Mouse (Mus musculus): Measurements from ENCODE around the gene Psmg4.
A peak's percentile ranks its signal among the peaks of the same experiment; 100 is the strongest.

Gene Psmg4

DNA sequence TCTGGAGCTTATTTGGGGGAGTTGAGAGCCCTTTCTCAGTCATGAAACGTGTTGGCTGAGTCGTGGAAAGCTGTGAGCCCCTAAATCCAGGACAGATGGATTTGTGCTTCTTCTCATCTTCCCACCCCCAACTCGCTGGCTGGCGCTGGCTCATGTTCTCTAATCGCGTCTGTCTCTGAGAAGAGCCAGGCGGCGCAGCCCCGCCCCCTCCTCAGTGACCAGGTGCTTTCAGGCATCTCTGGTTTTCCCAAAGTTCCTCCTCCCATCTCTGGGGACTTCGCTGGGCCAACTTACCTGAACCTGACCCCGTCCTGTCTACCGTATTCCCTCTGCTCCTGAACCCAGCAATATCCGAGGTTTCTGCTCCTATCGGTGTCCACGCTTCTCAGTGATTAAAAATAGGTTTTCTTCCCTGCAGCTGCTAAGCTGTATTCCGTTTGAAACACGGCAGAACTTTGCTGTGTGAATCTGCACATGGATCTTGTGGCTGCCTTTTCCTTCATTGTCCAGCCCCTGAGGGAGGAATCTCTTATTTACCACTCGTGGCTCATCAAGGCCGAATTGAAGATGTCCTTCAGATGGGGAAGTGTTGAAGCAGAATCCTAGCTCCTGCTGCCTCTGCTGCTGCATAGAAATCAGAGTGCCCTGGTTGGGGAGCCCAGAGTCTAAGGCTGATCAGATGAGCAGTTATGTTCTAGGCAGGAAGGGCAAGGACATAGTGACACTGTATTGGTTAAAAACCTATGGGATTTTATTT lies 12.3 kb upstream of the Psmg4 start:
- Histone ChIP-seq H3K36me3 (ENCODE audit: insufficient read depth, low read length) (no peaks in the 10 kb centered on the region), H3K9me3 (ENCODE audit: low read length) (no peaks in the 10 kb centered on the region), H3K4me1 (replicated peaks; ENCODE audit: low read depth, low read length) (peaks cover 88% of the 10 kb centered on the region), H3K4me3 (replicated peaks; ENCODE audit: low read length) (peak overlapping the region; percentile 73), H3K27me3 (ENCODE audit: insufficient read depth, low read length) (no peaks in the 10 kb centered on the region)
- TF ChIP-seq CTCF (conservative IDR thresholded peaks at IDR 0.05; ENCODE audit: low read length) = no peak
- TF ChIP-seq POU5F1 (IDR thresholded peaks at IDR 0.05; ENCODE audit: borderline replicate concordance, low read length) = no peak
- TF ChIP-seq NANOG (IDR thresholded peaks at IDR 0.05; ENCODE audit: borderline replicate concordance, low read length) = no peak

DNA sequence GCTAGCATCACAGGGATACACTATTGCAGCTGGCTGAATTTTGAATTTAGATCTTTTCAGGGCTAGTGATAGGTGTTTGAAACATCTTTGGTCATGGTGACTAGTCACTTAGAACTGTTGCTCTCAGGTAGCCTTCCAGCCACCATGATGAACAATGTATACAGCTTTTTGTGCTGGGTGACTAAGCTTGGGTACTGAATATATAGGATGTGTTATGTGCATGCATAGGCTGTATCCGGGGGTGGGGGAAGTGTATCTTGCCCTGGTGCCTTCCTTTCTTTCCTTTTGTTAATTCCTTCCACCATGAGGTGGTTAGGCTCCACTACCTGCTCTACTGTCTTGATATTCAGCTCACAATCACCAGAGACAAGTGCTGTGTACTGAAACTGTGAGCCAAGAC lies 11.3 kb upstream of the Psmg4 start:
- TF ChIP-seq POU5F1 (IDR thresholded peaks at IDR 0.05; ENCODE audit: borderline replicate concordance, low read length) (no peak), NANOG (IDR thresholded peaks at IDR 0.05; ENCODE audit: borderline replicate concordance, low read length) (no peak), CTCF (conservative IDR thresholded peaks at IDR 0.05; ENCODE audit: low read length) (no peak)
- Histone ChIP-seq H3K27me3 (ENCODE audit: insufficient read depth, low read length) (no peaks in the 10 kb centered on the region), H3K4me3 (replicated peaks; ENCODE audit: low read length) (no peak overlapping the region), H3K4me1 (replicated peaks; ENCODE audit: low read depth, low read length) (peaks cover 95% of the 10 kb centered on the region), H3K36me3 (ENCODE audit: insufficient read depth, low read length) (no peaks in the 10 kb centered on the region), H3K9me3 (ENCODE audit: low read length) (no peaks in the 10 kb centered on the region)

DNA sequence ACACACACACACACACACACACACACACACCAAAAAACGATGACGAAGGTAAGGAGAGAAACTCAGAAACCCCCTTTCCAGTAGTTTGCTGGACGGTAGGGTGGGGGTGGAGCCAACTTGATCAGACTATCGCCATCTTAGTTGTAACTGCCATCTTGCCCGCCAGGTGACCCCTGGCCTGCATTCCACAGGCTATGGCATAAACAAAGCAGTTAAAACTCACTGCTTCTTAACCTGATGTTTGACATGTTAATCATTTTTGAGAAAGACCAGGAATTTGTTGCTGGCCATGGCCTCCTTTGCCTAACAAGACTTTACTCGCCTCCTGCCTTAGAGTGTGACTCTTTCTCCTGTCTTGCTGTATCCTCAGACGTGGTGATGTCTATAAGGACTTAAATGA lies 10.1 kb upstream of the Psmg4 start:
- Histone ChIP-seq H3K4me3 (replicated peaks; ENCODE audit: low read length) (no peak overlapping the region), H3K4me1 (replicated peaks; ENCODE audit: low read depth, low read length) (peaks cover 95% of the 10 kb centered on the region), H3K36me3 (ENCODE audit: insufficient read depth, low read length) (no peaks in the 10 kb centered on the region), H3K27me3 (ENCODE audit: insufficient read depth, low read length) (no peaks in the 10 kb centered on the region), H3K9me3 (ENCODE audit: low read length) (no peaks in the 10 kb centered on the region)
- TF ChIP-seq CTCF (conservative IDR thresholded peaks at IDR 0.05; ENCODE audit: low read length) (no peak), NANOG (IDR thresholded peaks at IDR 0.05; ENCODE audit: borderline replicate concordance, low read length) (no peak)

DNA sequence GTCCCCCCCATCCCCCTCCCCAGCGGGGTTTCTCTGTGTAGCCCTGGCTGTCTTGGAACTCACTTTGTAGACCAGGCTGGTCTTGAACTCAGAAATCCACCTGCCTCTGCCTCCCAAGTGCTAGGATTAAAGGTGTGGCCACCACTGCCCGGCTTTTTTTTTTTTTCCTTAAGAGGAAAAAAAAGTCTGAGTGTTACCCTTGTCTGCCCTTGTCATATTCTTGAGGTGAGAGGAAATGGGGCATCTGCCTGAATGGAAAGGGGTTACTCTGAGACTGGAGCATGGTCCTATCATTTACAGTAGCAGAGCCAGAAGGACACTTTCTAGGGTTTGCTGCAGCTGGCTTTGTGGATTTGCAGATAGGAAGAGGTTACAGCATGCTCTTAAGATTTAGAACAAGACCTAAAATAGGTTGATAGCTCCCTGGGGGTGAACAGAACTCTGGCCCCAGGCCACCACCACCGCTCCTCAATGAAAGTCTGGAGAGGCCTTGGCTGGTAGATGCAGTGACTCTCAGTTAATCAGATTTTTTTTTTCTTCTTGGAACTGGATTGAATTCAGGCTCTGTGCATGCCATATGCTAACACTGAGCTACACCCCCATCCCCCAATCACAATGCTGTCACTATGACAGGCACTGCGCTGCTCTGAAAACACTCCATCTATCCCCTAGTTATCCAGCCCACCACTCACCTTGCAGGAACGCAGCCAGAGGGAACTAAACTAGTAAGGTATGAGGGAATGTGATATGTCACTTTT lies 9.3 kb upstream of the Psmg4 start:
- Histone ChIP-seq H3K36me3 (ENCODE audit: insufficient read depth, low read length) (no peaks in the 10 kb centered on the region), H3K27me3 (ENCODE audit: insufficient read depth, low read length) (no peaks in the 10 kb centered on the region), H3K4me1 (replicated peaks; ENCODE audit: low read depth, low read length) (peaks cover 90% of the 10 kb centered on the region), H3K4me3 (replicated peaks; ENCODE audit: low read length) (no peak overlapping the region), H3K9me3 (ENCODE audit: low read length) (peaks cover 6% of the 10 kb centered on the region; the same call in 1 of the 2 replicates)
- TF ChIP-seq POU5F1 (IDR thresholded peaks at IDR 0.05; ENCODE audit: borderline replicate concordance, low read length) (no peak), CTCF (conservative IDR thresholded peaks at IDR 0.05; ENCODE audit: low read length) (no peak), NANOG (IDR thresholded peaks at IDR 0.05; ENCODE audit: borderline replicate concordance, low read length) (no peak)

DNA sequence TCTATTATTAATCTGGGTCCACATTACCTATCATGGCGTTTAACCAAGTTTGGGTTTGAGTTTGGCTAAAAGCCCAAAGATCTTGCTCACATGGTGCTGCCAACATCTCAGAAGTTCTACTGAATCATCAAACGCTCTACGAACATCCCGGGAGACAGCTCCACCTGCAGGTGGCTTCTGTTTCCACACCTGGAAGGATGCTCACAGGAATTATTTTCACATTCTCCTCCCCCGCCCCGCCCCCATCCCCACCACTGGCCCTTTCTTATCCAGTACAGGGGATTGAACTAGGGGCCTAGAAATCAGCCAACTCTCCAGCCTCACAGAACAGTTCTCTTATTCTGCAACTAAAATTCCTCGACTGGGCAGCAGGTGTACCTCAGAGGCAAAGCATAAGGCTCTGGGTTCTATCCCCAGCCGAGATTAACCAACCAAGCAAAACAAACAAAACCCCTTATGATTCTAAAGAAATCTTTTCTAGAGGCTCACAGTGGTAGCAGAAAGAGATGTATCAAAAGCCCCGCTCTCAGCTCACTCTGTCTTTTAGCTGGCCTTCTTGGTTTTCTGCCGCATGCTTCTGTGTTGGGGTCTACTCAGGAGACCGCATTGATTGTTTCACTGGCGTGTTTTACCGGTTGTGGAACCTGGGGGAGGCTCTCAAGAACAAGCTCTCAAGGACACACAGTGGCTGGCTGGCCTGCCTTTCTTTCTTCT lies 8.4 kb upstream of the Psmg4 start:
- H3K4me3 ChIP-seq (replicated peaks; ENCODE audit: low read length) = no peak overlapping the region
- peak; percentile 59 for TF ChIP-seq CTCF (conservative IDR thresholded peaks at IDR 0.05; ENCODE audit: low read length)
- no peak for TF ChIP-seq POU5F1 (IDR thresholded peaks at IDR 0.05; ENCODE audit: borderline replicate concordance, low read length)
- no peak for TF ChIP-seq NANOG (IDR thresholded peaks at IDR 0.05; ENCODE audit: borderline replicate concordance, low read length)
- peaks cover 11% of the 10 kb centered on the region for H3K9me3 ChIP-seq (ENCODE audit: low read length)
- H3K27me3 ChIP-seq (ENCODE audit: insufficient read depth, low read length) = no peaks in the 10 kb centered on the region
- no peaks in the 10 kb centered on the region for H3K36me3 ChIP-seq (ENCODE audit: insufficient read depth, low read length)
- peaks cover 81% of the 10 kb centered on the region for H3K4me1 ChIP-seq (replicated peaks; ENCODE audit: low read depth, low read length)

DNA sequence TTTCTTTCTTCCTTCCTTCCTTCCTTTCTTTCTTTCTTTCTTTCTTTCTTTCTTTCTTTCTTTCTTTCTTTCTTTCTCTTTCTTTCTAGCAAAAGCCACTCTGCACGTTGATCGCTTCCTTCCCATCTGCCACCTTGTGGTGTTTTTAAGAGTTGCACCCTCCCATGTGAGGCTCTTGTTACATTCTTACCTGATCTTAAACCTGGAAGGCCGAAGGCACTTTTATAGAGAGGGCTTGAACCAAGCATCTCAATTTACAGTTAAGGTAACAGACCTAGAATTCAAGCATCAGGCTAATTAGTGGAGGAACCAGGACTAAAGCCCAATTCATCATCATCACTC lies 7.9 kb upstream of the Psmg4 start:
- peaks cover 75% of the 10 kb centered on the region for H3K4me1 ChIP-seq (replicated peaks; ENCODE audit: low read depth, low read length)
- H3K27me3 ChIP-seq (ENCODE audit: insufficient read depth, low read length) = no peaks in the 10 kb centered on the region
- TF ChIP-seq CTCF (conservative IDR thresholded peaks at IDR 0.05; ENCODE audit: low read length) = peak; percentile 70
- no peak for TF ChIP-seq POU5F1 (IDR thresholded peaks at IDR 0.05; ENCODE audit: borderline replicate concordance, low read length)
- TF ChIP-seq NANOG (IDR thresholded peaks at IDR 0.05; ENCODE audit: borderline replicate concordance, low read length) = no peak
- H3K4me3 ChIP-seq (replicated peaks; ENCODE audit: low read length) = no peak overlapping the region
- no peaks in the 10 kb centered on the region for H3K36me3 ChIP-seq (ENCODE audit: insufficient read depth, low read length)
- H3K9me3 ChIP-seq (ENCODE audit: low read length) = peaks cover 16% of the 10 kb centered on the region

DNA sequence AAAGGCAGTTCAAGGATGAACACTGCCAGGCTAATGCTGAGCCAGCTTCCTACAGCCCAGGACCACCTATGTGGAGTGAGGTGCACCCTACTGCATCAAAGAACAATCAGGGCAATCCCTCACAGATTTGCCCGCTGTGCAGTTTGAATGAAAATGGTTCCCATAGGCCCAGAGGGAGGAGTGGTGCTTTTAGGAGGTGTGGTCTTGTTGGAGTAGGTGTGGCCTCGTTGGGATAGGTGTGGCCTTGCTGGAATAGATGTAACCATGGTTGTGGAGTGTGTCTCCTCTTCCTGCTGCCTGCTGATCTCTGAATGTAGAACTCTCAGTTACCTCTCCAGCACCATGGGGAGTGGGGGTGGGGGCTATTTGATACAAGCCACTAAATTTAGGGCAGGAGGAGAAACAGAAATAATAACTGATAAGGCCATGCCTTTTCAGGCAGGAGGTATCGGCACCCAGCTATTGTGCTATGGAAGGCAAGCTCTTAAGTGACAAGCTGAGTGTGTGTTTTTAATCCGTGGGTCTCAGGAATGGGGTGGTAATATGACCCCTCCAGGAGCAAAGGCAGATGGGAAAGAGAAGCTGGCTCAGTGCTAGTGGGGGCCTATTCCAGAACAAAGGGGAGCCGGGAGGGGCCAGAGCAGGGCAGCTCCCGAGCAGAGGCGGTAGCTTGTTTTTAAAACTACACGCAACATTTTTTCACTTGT lies 6.5 kb upstream of the Psmg4 start:
- Histone ChIP-seq H3K9me3 (ENCODE audit: low read length) (peaks cover 24% of the 10 kb centered on the region), H3K4me3 (replicated peaks; ENCODE audit: low read length) (peak overlapping the region; percentile 67), H3K27me3 (ENCODE audit: insufficient read depth, low read length) (no peaks in the 10 kb centered on the region), H3K4me1 (replicated peaks; ENCODE audit: low read depth, low read length) (peaks cover 62% of the 10 kb centered on the region), H3K36me3 (ENCODE audit: insufficient read depth, low read length) (no peaks in the 10 kb centered on the region)
- TF ChIP-seq POU5F1 (IDR thresholded peaks at IDR 0.05; ENCODE audit: borderline replicate concordance, low read length) (no peak), NANOG (IDR thresholded peaks at IDR 0.05; ENCODE audit: borderline replicate concordance, low read length) (peak; percentile 93)

DNA sequence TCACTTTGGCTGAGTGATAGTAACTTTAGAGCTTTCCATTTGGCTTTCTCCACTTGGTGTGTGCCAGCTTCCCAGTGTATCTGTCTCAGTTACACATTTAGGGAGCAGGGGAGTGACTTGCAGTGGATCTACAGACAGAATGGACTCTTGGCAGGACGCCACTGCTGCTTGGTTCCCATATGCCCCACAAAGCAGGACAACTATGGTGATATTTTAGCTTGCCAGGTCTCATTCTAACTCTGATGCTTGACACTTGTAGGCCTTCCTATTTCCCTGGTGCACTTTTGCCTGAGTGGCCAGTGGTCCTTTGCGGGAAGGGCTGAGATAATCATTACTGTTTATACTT lies 6.0 kb upstream of the Psmg4 start:
- H3K36me3 ChIP-seq (ENCODE audit: insufficient read depth, low read length) = no peaks in the 10 kb centered on the region
- no peak for TF ChIP-seq CTCF (conservative IDR thresholded peaks at IDR 0.05; ENCODE audit: low read length)
- TF ChIP-seq NANOG (IDR thresholded peaks at IDR 0.05; ENCODE audit: borderline replicate concordance, low read length) = no peak
- TF ChIP-seq POU5F1 (IDR thresholded peaks at IDR 0.05; ENCODE audit: borderline replicate concordance, low read length) = no peak
- H3K4me1 ChIP-seq (replicated peaks; ENCODE audit: low read depth, low read length) = peaks cover 57% of the 10 kb centered on the region
- peak overlapping the region; percentile 67 for H3K4me3 ChIP-seq (replicated peaks; ENCODE audit: low read length)
- peaks cover 28% of the 10 kb centered on the region for H3K9me3 ChIP-seq (ENCODE audit: low read length)
- no peaks in the 10 kb centered on the region for H3K27me3 ChIP-seq (ENCODE audit: insufficient read depth, low read length)
